Mouse (Mus musculus): ENCODE results near the gene Gm8909. TPM values are rescaled to one million over a fixed set of nuclear protein-coding genes. Genes with fewer than 3 reads are reported as not detected.

Gene Gm8909
- polyA plus RNA-seq (2014; fragmentation: Illumina TruSeq; extraction: RNeasy Lipid Tissue Mini Kit (QIAGEN cat#74804); ENCODE audit: low read depth, low replicate concordance) = not detected

DNA sequence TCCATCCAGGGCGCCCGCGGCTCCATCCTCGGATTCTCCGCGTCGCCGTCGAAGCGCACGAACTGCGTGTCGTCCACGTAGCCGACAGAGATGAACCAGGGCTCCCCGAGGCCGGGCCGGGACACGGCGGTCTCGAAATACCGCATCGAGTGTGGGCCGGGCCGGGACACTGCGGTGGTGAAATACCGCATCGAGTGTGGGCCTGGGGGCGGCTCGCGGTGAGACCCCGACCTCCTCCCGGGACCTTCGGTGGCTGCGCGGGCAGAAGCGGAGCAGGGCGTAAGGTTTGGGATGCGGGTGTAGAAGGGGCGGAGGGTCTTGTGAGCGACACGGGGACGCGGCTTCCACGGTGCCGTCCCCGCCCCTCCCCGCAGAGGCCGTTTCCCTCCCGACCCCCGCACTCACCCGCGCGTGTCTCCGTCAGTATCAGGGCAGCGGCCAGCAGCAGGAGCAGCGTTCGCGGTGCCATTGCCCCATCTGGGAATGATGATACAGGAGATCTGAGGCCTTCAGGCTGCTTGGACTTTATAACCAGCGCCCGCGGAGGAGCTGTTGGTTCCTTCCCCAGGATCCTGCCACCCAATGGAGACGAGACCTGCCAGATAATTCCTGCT is at the start of gene Gm8909:
TSS of gene Gm8909 (minus strand) at position 499 of the 614 bp plus-strand sequence.

DNA sequence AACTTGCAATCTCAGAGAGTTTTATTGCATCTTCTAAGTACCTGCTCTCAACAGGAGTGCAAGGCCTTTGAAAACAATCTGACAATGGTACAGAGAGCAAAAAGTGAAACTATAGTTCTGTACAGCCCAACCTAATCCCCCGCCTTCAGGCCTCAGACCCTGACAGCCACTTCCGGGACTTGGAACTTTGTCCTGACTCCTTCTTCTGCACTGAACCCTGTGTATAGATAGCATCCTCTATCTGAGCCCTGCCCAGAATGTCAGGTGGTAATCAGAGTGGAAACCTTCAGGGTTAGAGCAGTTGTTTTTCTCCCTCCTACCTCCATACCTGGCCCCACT is 21.8 kb upstream of the Gm8909 start, which contains the start of gene H2-T3:
TSS of gene H2-T3 (minus strand) at position 119 of the 339 bp plus-strand sequence.

DNA sequence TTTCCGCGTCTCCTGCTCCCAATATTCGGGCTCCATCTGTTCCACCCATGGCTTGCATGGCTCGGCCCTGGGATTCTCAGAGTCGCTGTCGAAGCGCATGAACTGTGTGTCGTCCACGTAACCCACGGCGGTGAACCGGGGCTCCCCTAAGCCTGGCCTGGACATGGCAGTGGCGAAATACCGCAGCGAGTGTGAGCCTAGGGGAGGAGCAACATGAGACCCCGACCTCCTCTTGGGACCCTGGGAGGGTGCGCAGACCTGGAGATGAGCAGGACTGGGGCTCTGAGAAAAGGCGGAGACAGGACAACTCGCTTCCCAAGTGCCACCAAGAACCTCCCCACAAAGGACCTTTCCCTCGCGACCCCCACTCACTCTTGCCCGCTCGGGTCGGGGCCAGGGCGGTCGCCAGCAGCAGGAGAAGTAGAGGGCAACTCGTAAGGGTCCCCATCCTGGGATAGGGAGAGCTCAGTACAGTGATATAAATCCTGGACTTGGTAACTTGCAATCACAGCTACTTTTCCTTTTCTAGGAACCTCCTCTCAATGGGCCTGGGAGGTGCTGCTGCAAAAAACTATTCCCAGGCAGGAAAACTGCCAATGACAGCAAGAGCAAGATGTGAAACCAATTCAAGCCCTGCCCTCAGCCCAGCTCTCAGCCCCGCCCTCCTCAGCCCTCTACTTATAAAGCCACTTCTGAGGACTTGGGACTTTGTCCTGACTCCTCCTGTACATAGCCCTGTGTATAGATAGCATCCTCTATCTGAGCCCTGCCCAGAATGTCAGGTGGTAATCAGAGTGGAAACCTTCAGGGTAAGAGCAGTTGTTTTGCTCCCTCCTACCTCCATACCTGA is 39.1 kb downstream of the Gm8909 start, which contains the start of gene Gm7030:
TSS of gene Gm7030 (minus strand) at position 458 of the 850 bp plus-strand sequence.

DNA sequence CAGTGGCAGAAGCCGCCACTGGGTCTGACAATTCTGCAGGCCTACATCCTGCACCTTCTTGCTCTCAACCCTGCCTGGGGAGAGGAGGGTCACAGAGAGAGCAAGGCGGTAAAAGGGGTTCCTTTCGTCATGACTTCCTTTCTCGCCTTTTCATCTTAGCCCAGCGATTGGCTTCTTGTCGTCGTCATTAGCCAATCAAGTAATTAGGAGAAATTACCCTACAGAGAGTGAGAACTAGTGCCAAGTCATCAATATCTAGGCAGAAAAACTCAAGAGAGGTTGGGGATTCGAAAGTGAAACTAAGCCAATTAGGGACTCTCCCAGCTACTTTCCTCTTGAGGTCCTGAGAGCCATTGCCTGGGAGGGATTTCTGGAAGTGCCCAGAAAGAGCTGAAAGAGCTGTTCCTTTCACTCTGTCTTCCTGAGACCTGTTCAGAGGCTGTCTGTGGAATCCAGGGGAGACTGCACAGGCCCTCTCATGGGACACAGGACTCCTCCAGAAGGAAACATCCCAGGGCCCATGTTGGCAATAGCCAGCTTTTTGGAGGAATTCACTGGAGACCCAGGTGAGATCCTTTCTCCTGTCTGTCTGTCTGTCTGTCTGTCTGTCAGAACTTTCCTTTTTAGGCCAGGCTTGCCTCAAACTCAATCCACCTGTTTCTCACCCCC is 46.9 kb downstream of the Gm8909 start, which contains the start of gene Gm19684:
TSS of gene Gm19684 (plus strand) at position 327 of the 669 bp plus-strand sequence.

Other genes starting within 250 kb of the Gm8909 start
- gene Abcf1, start 198.8 kb downstream of the Gm8909 start, polyA plus RNA-seq (2014; fragmentation: Illumina TruSeq; extraction: RNeasy Lipid Tissue Mini Kit (QIAGEN cat#74804); ENCODE audit: low read depth, low replicate concordance) = 95.3 TPM
- 5.8 TPM for gene Gnl1, start 188.7 kb downstream of the Gm8909 start, polyA plus RNA-seq (2014; fragmentation: Illumina TruSeq; extraction: RNeasy Lipid Tissue Mini Kit (QIAGEN cat#74804); ENCODE audit: low read depth, low replicate concordance)
- gene Prr3, start 188.3 kb downstream of the Gm8909 start, polyA plus RNA-seq (2014; fragmentation: Illumina TruSeq; extraction: RNeasy Lipid Tissue Mini Kit (QIAGEN cat#74804); ENCODE audit: low read depth, low replicate concordance) = 8.7 TPM
- 0.13 TPM for gene H2-T24, start 148.0 kb downstream of the Gm8909 start, polyA plus RNA-seq (2014; fragmentation: Illumina TruSeq; extraction: RNeasy Lipid Tissue Mini Kit (QIAGEN cat#74804); ENCODE audit: low read depth, low replicate concordance)
- gene H2-T23, start 135.7 kb downstream of the Gm8909 start, polyA plus RNA-seq (2014; fragmentation: Illumina TruSeq; extraction: RNeasy Lipid Tissue Mini Kit (QIAGEN cat#74804); ENCODE audit: low read depth, low replicate concordance) = 0.38 TPM
- 0.71 TPM for gene H2-T22, start 125.8 kb downstream of the Gm8909 start, polyA plus RNA-seq (2014; fragmentation: Illumina TruSeq; extraction: RNeasy Lipid Tissue Mini Kit (QIAGEN cat#74804); ENCODE audit: low read depth, low replicate concordance)
- gene Gm6034, start 125.6 kb downstream of the Gm8909 start, polyA plus RNA-seq (2014; fragmentation: Illumina TruSeq; extraction: RNeasy Lipid Tissue Mini Kit (QIAGEN cat#74804); ENCODE audit: low read depth, low replicate concordance) = not detected
- gene Gm11127, start 110.2 kb downstream of the Gm8909 start, polyA plus RNA-seq (2014; fragmentation: Illumina TruSeq; extraction: RNeasy Lipid Tissue Mini Kit (QIAGEN cat#74804); ENCODE audit: low read depth, low replicate concordance) = not detected
- gene Gm19684, start 46.9 kb downstream of the Gm8909 start, polyA plus RNA-seq (2014; fragmentation: Illumina TruSeq; extraction: RNeasy Lipid Tissue Mini Kit (QIAGEN cat#74804); ENCODE audit: low read depth, low replicate concordance) = not detected
- not detected for gene Gm7030, start 39.1 kb downstream of the Gm8909 start, polyA plus RNA-seq (2014; fragmentation: Illumina TruSeq; extraction: RNeasy Lipid Tissue Mini Kit (QIAGEN cat#74804); ENCODE audit: low read depth, low replicate concordance)
- gene H2-T3, start 21.8 kb upstream of the Gm8909 start, polyA plus RNA-seq (2014; fragmentation: Illumina TruSeq; extraction: RNeasy Lipid Tissue Mini Kit (QIAGEN cat#74804); ENCODE audit: low read depth, low replicate concordance) = not detected
- gene Rpp21, start 89.5 kb upstream of the Gm8909 start, polyA plus RNA-seq (2014; fragmentation: Illumina TruSeq; extraction: RNeasy Lipid Tissue Mini Kit (QIAGEN cat#74804); ENCODE audit: low read depth, low replicate concordance) = 6.4 TPM
- gene Trim39, start 103.7 kb upstream of the Gm8909 start, polyA plus RNA-seq (2014; fragmentation: Illumina TruSeq; extraction: RNeasy Lipid Tissue Mini Kit (QIAGEN cat#74804); ENCODE audit: low read depth, low replicate concordance) = 45.3 TPM
- gene H2-M10.2, start 118.0 kb upstream of the Gm8909 start, polyA plus RNA-seq (2014; fragmentation: Illumina TruSeq; extraction: RNeasy Lipid Tissue Mini Kit (QIAGEN cat#74804); ENCODE audit: low read depth, low replicate concordance) = not detected
- gene H2-M10.1, start 157.6 kb upstream of the Gm8909 start, polyA plus RNA-seq (2014; fragmentation: Illumina TruSeq; extraction: RNeasy Lipid Tissue Mini Kit (QIAGEN cat#74804); ENCODE audit: low read depth, low replicate concordance) = not detected
- gene H2-M10.3, start 199.9 kb upstream of the Gm8909 start, polyA plus RNA-seq (2014; fragmentation: Illumina TruSeq; extraction: RNeasy Lipid Tissue Mini Kit (QIAGEN cat#74804); ENCODE audit: low read depth, low replicate concordance) = not detected

Measured in testis, adult 10 weeks (tissue).